Mouse (Mus musculus): ENCODE measurements around the gene Olfr157. TPM values are rescaled to one million over a fixed set of nuclear protein-coding genes. Genes with fewer than 3 reads are reported as not detected.
A peak's percentile ranks its signal among the peaks of the same experiment; 100 is the strongest.

The Olfr157 gene
- polyA plus RNA-seq, 1 experiment from 2014 or later: not detected

DNA sequence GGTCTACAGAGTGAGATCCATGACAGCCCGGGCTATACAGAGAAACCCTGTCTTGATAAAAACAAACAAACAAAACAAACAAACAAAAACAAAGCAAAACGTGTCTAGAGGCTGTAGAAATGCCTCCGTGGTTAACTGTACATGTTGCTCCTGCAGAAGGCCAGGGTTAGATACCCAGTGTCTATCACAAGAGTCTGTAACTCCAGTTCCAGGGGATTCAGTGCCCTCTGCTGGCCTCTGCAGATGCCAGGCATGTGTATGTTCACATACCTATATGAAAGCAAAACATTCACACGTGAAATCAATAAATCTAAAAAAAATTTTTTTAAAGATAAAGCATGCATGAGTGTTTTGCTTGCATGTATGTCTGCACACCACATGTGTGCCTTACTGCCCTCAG is 23.3 kb upstream of the Olfr157 start:
- no peak overlapping the region for H3K9ac ChIP-seq (ENCODE audit: low read length)
- H3K27me3 ChIP-seq (ENCODE audit: control insufficient read depth, insufficient read depth, low read length): no peaks in the 10 kb centered on the region
- DNase-seq (ENCODE audit: low spot score, missing footprints) (no peak), ATAC-seq (ENCODE audit: low FRiP score) (no peak)
- no peak overlapping the region for H3K27ac ChIP-seq (ENCODE audit: low read depth, low read length)
- H3K4me1 ChIP-seq (ENCODE audit: control insufficient read depth, insufficient read depth, low read length): no peaks in the 10 kb centered on the region
- H3K36me3 ChIP-seq (ENCODE audit: control insufficient read depth, insufficient read depth, low read length): no peaks in the 10 kb centered on the region
- no peak overlapping the region for H3K4me3 ChIP-seq (ENCODE audit: low read depth, low read length)
- no peaks in the 10 kb centered on the region for H3K9me3 ChIP-seq (ENCODE audit: control insufficient read depth, low read length)
- H3K4me2 ChIP-seq: no peak overlapping the region
- WGBS: 61% methylated on average over 4 of the region's 4 CpGs

DNA sequence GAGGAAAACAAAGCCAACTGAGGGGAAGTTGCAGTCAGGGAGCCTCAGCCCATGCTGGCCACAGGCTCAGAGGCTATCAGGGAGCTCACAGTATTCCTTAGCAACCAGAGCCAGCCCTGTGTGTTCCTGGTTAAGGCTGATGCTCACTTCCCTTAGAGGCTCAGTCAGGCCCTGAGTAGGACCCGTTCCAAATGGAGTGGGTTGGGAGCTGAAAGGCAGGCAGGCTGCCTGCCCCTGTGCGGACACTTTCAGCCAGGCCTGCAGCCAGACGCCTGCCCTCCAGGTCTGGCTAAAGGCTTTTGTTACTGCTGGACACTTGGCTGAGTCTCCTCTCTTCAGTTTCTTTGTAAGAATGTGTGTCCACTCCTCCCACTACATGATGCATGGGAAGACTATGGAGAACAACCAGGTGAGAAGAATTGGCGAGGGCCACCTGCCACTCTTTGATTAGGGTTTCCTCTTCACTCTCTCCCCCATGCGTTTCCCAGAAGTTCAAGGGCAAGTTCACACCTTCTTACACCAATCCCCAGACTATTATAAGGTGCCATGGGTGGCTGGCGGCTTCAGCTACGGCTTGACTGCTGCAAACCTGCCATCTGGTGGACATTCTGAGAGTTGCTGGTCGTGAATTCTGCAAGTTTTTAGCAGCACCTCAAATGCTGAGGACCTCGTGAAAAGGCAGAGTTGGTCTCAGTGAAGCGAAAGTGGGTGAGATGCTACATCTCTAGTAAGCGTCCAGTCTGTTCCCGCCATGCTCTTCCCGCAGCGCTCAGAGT is 20.9 kb upstream of the Olfr157 start:
- DNase-seq (ENCODE audit: low spot score, missing footprints) (peak; percentile 98), ATAC-seq (ENCODE audit: low FRiP score) (no peak)
- no peak overlapping the region for H3K27ac ChIP-seq (ENCODE audit: low read depth, low read length)
- H3K4me3 ChIP-seq (ENCODE audit: low read depth, low read length): no peak overlapping the region
- H3K27me3 ChIP-seq (ENCODE audit: control insufficient read depth, insufficient read depth, low read length): no peaks in the 10 kb centered on the region
- 17% methylated on average over 14 of the region's 14 CpGs for WGBS
- H3K9ac ChIP-seq (ENCODE audit: low read length): no peak overlapping the region
- no peaks in the 10 kb centered on the region for H3K36me3 ChIP-seq (ENCODE audit: control insufficient read depth, insufficient read depth, low read length)
- no peak overlapping the region for H3K4me2 ChIP-seq
- no peaks in the 10 kb centered on the region for H3K9me3 ChIP-seq (ENCODE audit: control insufficient read depth, low read length)
- H3K4me1 ChIP-seq (ENCODE audit: control insufficient read depth, insufficient read depth, low read length): no peaks in the 10 kb centered on the region

DNA sequence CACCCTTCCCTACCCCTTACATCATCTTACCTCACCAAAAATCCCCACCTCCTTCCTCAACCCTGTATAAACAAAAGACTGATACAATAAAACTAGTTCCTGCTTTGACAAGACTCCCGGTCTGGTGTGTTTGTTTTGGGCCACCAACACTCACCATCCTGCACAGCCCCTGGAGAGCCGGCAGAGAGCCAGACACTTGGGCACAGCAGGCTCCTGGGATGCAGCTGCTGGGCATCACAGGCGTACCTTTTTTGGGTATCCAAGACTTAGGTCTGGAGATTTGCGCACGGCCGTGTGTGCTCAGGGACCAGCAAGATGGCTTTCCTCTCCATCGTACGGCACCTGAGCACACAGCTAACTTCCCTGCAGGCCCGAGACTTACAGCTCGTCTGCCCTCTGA is 19.9 kb upstream of the Olfr157 start:
- no peaks in the 10 kb centered on the region for H3K27me3 ChIP-seq (ENCODE audit: control insufficient read depth, insufficient read depth, low read length)
- no peaks in the 10 kb centered on the region for H3K9me3 ChIP-seq (ENCODE audit: control insufficient read depth, low read length)
- no peak overlapping the region for H3K9ac ChIP-seq (ENCODE audit: low read length)
- peak; percentile 35 for DNase-seq (ENCODE audit: low spot score, missing footprints)
- WGBS: 83% methylated on average over 10 of the region's 10 CpGs
- H3K36me3 ChIP-seq (ENCODE audit: control insufficient read depth, insufficient read depth, low read length): no peaks in the 10 kb centered on the region
- no peak overlapping the region for H3K27ac ChIP-seq (ENCODE audit: low read depth, low read length)
- ATAC-seq (ENCODE audit: low FRiP score): no peak
- H3K4me3 ChIP-seq (ENCODE audit: low read depth, low read length): no peak overlapping the region
- H3K4me2 ChIP-seq: no peak overlapping the region
- no peaks in the 10 kb centered on the region for H3K4me1 ChIP-seq (ENCODE audit: control insufficient read depth, insufficient read depth, low read length)

DNA sequence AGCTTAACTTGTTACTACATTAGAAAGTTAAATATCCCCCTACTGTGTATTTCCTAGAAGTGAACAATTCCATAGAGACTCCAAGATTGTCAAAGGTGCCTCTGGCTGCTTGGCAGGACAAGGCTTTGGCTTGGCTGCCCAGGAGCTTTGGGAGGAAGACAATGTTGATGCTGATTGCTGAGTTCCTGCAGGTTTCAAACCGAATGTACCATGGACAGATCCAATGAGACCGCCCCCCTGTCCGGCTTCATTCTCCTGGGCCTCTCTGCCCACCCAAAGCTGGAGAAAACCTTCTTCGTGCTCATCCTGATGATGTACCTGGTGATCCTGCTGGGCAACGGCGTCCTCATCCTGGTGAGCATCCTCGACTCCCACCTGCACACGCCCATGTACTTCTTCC is 14.1 kb upstream of the Olfr157 start:
- no peak for ATAC-seq (ENCODE audit: low FRiP score)
- H3K4me2 ChIP-seq: no peak overlapping the region
- H3K9me3 ChIP-seq (ENCODE audit: control insufficient read depth, low read length): no peaks in the 10 kb centered on the region
- DNase-seq (ENCODE audit: low spot score, missing footprints): peak; percentile 71
- H3K4me1 ChIP-seq (ENCODE audit: control insufficient read depth, insufficient read depth, low read length): no peaks in the 10 kb centered on the region
- WGBS: 76% methylated on average over 8 of the region's 8 CpGs
- H3K9ac ChIP-seq (ENCODE audit: low read length): no peak overlapping the region
- no peaks in the 10 kb centered on the region for H3K36me3 ChIP-seq (ENCODE audit: control insufficient read depth, insufficient read depth, low read length)
- no peak overlapping the region for H3K4me3 ChIP-seq (ENCODE audit: low read depth, low read length)
- H3K27ac ChIP-seq (ENCODE audit: low read depth, low read length): no peak overlapping the region
- no peaks in the 10 kb centered on the region for H3K27me3 ChIP-seq (ENCODE audit: control insufficient read depth, insufficient read depth, low read length)

DNA sequence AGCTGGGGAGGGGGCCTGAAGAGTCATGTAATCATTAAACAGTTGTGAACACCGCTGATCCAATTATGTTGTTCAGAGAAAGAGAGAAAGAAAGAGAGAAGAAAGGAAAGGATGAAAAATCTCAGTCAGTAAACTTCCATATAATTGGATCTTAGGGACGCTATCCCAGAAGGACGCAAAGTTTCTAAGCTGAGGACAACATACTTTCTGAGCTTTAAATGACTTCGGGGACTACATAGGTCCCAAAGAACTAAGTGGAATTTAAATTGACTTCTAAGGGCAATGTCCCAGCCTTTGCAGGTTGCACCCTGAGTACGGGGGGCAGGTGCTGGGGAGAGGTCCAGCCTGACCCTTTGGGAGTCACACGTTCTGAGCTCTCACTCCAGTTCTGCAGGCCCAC is 11.3 kb upstream of the Olfr157 start, which contains the start of gene Olfr155:
Gene Olfr155, plus strand, starts transcription at position 301 of the 400 bp plus-strand sequence.
- Histone ChIP-seq H3K27me3 (ENCODE audit: control insufficient read depth, insufficient read depth, low read length) (no peaks in the 10 kb centered on the region), H3K9me3 (ENCODE audit: control insufficient read depth, low read length) (no peaks in the 10 kb centered on the region), H3K36me3 (ENCODE audit: control insufficient read depth, insufficient read depth, low read length) (no peaks in the 10 kb centered on the region), H3K4me3 (ENCODE audit: low read depth, low read length) (no peak within 1 kb of the TSS), H3K27ac (ENCODE audit: low read depth, low read length) (no peak within 1 kb of the TSS), H3K9ac (ENCODE audit: low read length) (no peak within 1 kb of the TSS), H3K4me1 (ENCODE audit: control insufficient read depth, insufficient read depth, low read length) (no peaks in the 10 kb centered on the region), H3K4me2 (no peak within 1 kb of the TSS)
- ATAC-seq (ENCODE audit: low FRiP score) (no peak), DNase-seq (ENCODE audit: low spot score, missing footprints) (no peak)
- WGBS: 90% methylated on average over 6 of the region's 6 CpGs

DNA sequence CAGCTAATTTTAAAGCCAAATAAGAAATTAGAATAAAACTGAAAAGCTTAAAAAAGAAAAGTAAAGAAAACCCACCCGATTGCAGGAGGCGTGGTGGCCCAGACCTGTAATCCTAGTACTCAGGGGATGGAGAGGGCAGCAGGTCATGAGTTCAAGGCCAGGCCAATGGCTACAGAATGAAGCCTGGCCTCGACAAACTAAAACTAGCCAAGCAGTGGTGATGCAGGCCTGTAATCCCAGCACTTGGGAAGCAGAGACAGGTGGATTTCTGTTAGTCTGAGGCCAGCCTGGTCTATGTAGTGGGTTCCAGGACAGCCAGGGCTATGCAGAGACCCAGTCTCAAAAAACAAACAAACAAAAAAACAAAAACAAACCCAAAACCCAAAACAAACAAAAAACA is 1.7 kb downstream of the Olfr157 start:
- Histone ChIP-seq H3K27ac (ENCODE audit: low read depth, low read length) (no peak overlapping the region), H3K9me3 (ENCODE audit: control insufficient read depth, low read length) (no peaks in the 10 kb centered on the region), H3K4me3 (ENCODE audit: low read depth, low read length) (no peak overlapping the region), H3K4me2 (no peak overlapping the region), H3K9ac (ENCODE audit: low read length) (no peak overlapping the region), H3K36me3 (ENCODE audit: control insufficient read depth, insufficient read depth, low read length) (no peaks in the 10 kb centered on the region), H3K27me3 (ENCODE audit: control insufficient read depth, insufficient read depth, low read length) (no peaks in the 10 kb centered on the region), H3K4me1 (ENCODE audit: control insufficient read depth, insufficient read depth, low read length) (no peaks in the 10 kb centered on the region)
- 77% methylated on average over 3 of the region's 3 CpGs for WGBS
- DNase-seq (ENCODE audit: low spot score, missing footprints) (peak; percentile 75), ATAC-seq (ENCODE audit: low FRiP score) (no peak)

DNA sequence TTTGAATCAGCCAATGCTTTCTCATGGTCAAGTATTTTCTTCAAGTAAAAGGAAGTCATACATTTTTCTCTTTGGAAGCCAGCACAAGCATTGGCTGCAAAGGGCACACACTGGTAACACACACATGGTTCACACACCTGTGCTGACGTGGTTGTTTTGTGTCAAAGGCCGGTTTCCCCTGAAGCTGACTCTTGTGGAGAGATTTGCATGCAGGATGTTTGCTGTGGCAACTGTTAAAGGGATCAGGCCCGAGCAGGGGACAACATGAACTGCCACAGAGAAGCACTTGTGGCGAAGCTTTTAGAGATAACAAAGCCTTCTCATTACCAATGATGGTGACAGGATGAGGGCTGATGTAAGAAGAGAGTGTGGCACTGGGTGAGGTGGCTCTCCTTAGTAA is 5.3 kb downstream of the Olfr157 start:
- ATAC-seq (ENCODE audit: low FRiP score) (no peak), DNase-seq (ENCODE audit: low spot score, missing footprints) (no peak)
- Histone ChIP-seq H3K27me3 (ENCODE audit: control insufficient read depth, insufficient read depth, low read length) (no peaks in the 10 kb centered on the region), H3K4me2 (no peak overlapping the region), H3K9me3 (ENCODE audit: control insufficient read depth, low read length) (no peaks in the 10 kb centered on the region), H3K9ac (ENCODE audit: low read length) (no peak overlapping the region), H3K4me1 (ENCODE audit: control insufficient read depth, insufficient read depth, low read length) (no peaks in the 10 kb centered on the region), H3K36me3 (ENCODE audit: control insufficient read depth, insufficient read depth, low read length) (no peaks in the 10 kb centered on the region), H3K27ac (ENCODE audit: low read depth, low read length) (no peak overlapping the region), H3K4me3 (ENCODE audit: low read depth, low read length) (no peak overlapping the region)
- 74% methylated on average over 4 of the region's 4 CpGs for WGBS

DNA sequence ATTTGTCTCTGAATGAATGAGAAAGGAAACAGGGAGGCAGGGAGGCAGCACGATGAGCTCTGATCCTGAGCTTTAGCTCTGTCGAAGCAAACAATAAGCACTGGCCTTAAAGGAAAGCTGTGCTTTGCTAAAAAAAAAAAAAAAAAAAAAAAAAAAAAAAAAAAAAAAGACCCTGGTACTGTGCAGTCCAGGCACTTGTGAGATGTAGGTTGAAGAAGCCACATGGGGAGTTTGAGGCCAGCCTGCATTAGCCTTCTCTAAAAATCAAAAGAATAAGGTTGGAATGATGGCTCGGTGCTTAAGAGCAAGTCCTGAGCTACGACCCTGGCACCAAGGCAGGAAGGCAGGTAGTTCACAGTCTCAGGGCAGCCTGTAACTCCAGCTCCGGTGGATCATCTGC is 6.2 kb downstream of the Olfr157 start:
- Histone ChIP-seq H3K4me1 (ENCODE audit: control insufficient read depth, insufficient read depth, low read length) (no peaks in the 10 kb centered on the region), H3K9me3 (ENCODE audit: control insufficient read depth, low read length) (no peaks in the 10 kb centered on the region), H3K4me2 (no peak overlapping the region), H3K27ac (ENCODE audit: low read depth, low read length) (no peak overlapping the region), H3K4me3 (ENCODE audit: low read depth, low read length) (no peak overlapping the region), H3K9ac (ENCODE audit: low read length) (no peak overlapping the region), H3K36me3 (ENCODE audit: control insufficient read depth, insufficient read depth, low read length) (no peaks in the 10 kb centered on the region), H3K27me3 (ENCODE audit: control insufficient read depth, insufficient read depth, low read length) (no peaks in the 10 kb centered on the region)
- 71% methylated on average over 5 of the region's 5 CpGs for WGBS
- ATAC-seq (ENCODE audit: low FRiP score): no peak
- DNase-seq (ENCODE audit: low spot score, missing footprints): peak; percentile 39

DNA sequence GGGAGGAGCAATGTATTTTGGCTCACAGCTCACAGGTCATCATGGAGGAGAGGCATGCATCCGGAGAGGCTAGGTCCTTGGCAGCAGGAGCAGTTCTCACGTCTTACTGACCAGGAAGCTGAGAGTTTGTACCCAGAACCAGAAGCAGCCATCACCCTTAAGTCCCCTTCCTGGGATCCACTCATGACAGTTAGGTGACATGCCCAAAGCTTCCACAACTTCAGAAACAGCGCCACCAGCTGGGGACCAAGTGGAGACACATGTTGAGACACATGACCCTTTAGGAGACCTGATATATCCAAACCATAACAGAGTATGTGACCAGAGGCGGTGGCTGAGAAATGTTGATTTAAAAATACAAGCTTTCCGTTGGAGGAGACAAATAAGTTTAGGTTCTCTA is 8.0 kb downstream of the Olfr157 start:
- DNase-seq (ENCODE audit: low spot score, missing footprints): peak; percentile 31
- H3K27ac ChIP-seq (ENCODE audit: low read depth, low read length): no peak overlapping the region
- no peak overlapping the region for H3K9ac ChIP-seq (ENCODE audit: low read length)
- H3K4me3 ChIP-seq (ENCODE audit: low read depth, low read length): no peak overlapping the region
- H3K4me1 ChIP-seq (ENCODE audit: control insufficient read depth, insufficient read depth, low read length): no peaks in the 10 kb centered on the region
- no peak overlapping the region for H3K4me2 ChIP-seq
- no peaks in the 10 kb centered on the region for H3K36me3 ChIP-seq (ENCODE audit: control insufficient read depth, insufficient read depth, low read length)
- H3K27me3 ChIP-seq (ENCODE audit: control insufficient read depth, insufficient read depth, low read length): no peaks in the 10 kb centered on the region
- no peaks in the 10 kb centered on the region for H3K9me3 ChIP-seq (ENCODE audit: control insufficient read depth, low read length)
- 71% methylated on average over 5 of the region's 5 CpGs for WGBS
- no peak for ATAC-seq (ENCODE audit: low FRiP score)
